Mouse (Mus musculus) gastrocnemius, postnatal 14 days (tissue): ENCODE results near the gene Ush2a. TPM values are rescaled to one million over a fixed set of nuclear protein-coding genes. Genes with fewer than 3 reads are reported as not detected.

Source experiments
- DNase-seq: peaks from one replicate; pipeline ENCODE4 v3.0.0; 2021; ENCODE audit warnings: mixed read lengths
- intact Hi-C: fragments of 180-260 bp; cut with DNase I; formaldehyde crosslinking; loops from one replicate; pipeline ENCODE4 v1.15.1; 2025; ENCODE audit warnings: low total_unique reads
- long read RNA-seq, 2 experiments: library from polyadenylated mRNA; stranded (forward); transcript quantifications; one replicate each; pipeline ENCODE4 v2.0.0; 2021
- total RNA-seq, 2 experiments: library from RNA; stranded (reverse); gene quantifications; 2 replicates each; pipeline ENCODE4 v1.2.3; 2021

Ush2a gene
- total RNA-seq, result not detected
- long read RNA-seq, experiment 1, result 0 reads
- long read RNA-seq, experiment 2, result 0 reads

DNA sequence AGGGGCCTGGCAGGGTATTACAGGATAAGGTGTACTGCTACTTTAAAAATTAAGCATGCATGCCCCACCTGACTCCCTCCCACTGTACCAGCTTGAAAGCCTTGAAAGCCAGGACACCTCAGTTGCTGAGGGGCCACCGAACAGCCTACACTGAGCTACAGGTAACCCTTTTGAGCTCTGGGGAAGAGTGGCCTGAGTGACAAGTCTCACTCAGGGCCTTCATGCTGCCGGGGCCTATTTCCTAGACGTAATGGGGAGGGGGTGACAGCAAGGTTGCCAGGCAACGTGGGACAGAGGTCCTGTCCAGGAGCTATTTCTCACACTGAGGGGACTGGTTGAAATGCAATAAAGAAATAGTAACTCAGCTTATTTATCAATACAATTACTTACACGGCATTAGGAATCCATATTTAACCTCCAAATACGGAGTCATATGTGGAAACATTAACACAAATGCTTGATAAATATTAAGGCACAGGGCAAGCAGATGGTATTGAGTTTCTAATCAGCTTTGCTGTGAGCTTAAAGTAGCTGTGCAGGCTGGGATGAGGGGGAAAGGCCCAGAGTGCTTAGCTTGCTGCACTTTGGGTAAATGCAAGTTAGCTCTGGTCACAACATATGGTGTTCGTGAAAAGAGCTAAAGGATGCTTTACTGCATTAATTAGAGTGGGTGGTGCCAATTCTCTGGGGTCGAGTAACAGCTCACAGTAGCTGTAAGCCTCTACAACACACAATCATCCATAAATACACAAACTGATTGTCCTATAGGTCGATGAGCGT, at the start of gene Ush2a:
Gene Ush2a (plus strand): TSS at position 121 of the 780 bp plus-strand sequence.
- DNase-seq, result no peak
- intact Hi-C loops, result no loop called here

DNA sequence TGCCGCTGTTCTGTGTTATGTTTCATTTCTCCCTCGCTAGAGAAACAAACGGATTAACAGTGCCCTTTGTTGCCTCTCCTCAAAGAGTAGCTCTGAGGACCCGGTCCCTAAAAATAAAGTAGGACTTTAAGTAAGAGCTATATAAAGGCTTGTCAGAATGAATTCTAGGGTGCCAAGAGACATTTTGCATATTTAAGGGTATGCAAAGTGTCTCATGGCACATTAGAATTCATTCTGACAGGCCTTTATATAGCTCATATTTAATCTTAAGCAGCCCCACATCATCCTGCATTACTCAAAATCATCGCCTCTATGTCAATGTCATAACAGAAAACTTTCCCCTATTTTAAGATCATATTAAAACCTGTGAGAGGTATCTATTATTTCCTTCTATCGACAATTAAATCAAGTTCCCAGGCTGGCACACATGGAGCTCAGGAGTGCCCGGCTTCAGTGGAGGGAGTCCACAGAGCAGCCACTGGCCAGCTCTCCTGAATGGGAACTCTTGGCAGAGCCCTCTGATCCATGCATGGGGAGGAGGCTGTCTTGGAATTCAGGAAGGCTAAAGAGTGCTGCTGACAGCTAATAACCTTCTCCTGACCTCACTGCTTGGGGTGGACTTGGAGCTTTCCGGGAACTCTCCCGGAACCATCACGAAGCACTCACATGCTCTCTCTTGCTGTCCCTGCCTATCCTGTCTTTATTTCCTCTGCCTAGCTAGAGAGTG, 46.8 kb upstream of the Ush2a start:
- intact Hi-C loops, result no loop called here
- no peak for DNase-seq

DNA sequence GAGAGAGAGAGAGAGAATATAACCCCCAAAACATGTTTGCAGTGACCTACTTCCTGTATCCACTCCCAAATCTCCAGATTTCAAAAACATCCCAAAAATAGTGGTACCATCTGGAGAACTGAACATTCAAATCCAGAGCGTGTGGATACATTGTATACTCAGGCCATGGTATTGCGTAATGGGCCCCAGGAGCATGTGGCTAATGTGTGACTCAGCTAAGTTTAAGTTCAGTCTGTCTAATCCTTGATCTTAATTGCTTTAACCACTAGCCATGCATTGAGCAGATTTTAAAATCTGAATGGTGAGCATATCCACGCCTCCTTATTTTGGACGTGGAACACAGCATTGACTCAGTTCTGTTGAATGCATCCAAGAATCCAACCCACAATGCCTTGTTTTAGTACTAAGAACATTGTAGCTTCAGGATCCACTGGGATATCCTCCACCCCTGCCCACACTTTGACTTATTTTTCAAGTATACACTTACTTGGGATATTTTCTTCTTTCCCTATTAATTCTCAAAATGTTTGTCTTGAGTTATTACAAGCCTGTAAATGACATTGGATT, 40.5 kb upstream of the Ush2a start:
- intact Hi-C loops, result no loop called here
- DNase-seq, result no peak

DNA sequence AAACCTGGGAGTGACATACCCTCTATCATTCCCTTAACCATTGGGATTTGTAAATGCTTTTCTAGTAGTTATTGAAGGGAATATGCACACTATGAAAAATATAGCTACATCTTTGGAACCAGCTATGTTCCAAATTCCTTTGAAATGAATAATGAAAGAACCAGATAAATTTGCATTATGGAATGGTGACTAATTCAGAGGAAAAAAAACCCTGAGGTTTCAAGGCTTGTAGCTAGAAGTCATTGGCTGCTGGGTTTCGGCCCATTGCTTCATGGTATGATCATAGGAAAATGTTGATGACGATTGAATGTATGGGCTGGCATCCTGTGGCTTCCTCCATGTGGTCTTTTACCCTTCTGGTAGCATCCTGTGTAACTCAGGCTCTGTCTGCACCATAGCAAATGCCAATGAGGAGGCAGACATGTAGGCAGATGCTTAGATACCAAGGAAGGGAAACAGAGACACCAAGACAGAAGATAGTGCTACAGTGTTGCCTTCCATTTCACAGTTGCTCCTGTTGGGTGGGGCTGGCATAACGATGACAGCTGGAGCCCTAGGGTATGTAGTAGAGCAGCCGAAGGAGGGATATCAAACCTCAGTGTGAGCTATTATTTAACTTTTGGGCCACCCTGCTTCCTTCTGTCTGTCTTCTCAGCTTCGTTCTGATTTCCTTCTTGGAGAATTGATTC, 28.6 kb upstream of the Ush2a start:
- intact Hi-C loops, result no loop called here
- DNase-seq, result no peak

DNA sequence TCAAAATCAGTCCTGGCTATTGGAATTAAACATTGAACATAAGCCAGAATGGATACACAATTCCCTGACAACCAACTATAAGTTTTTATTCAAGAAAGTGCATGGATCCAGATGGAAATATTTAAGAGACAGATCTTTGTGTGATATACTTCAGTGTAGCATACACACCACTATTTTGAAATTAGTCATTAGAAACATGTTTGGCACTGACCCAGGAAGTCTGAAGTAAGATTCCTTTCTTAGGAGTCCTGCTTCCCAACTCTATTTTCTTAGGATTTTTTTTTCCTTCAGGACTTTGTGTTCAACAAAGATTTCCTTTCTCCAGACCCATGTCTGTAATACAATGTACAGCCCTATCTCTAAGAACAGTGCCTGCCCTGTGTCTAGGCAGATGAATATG, 23.2 kb upstream of the Ush2a start:
- DNase-seq, result no peak
- intact Hi-C loops, result no loop called here

DNA sequence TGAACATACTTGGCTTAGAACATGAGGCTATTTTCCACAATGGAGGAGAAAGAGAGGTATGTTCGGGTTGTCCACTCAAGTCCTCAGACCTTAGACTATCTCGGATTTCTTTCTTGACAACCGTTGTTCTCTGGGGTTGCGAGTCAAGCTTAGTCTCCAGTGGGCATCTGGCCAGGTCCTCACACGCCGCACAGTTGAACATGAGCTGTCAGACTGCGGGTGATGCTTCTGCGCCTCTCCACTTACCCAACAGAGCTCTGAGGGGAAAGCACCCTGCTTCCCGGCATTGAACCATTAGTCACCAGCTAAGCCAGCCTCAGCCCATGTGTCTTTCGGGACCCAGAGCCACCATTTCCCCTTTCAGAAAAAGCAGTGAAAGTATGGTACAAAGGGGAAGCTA, 20.1 kb upstream of the Ush2a start:
- intact Hi-C loops, result no loop called here
- DNase-seq, result no peak

DNA sequence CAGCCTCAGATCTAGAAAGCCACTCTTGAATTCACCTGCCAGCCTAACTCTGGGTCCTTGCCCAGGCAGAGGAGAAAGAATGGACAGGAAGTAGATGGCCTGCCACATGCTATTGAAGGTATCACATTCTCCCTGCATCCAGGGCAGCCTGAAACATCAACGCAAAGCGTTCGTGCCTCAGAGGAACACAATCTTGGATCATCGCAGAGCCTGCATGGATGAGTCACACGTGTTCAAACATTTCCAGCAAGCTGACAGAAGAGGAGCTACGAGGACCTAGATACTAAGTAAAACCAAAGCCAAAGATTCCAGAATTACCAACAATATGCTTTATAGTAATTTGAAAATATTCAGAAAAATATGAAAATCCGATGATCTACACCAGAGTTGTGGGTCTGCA, 4.3 kb upstream of the Ush2a start:
- intact Hi-C loops, result no loop called here
- no peak for DNase-seq

DNA sequence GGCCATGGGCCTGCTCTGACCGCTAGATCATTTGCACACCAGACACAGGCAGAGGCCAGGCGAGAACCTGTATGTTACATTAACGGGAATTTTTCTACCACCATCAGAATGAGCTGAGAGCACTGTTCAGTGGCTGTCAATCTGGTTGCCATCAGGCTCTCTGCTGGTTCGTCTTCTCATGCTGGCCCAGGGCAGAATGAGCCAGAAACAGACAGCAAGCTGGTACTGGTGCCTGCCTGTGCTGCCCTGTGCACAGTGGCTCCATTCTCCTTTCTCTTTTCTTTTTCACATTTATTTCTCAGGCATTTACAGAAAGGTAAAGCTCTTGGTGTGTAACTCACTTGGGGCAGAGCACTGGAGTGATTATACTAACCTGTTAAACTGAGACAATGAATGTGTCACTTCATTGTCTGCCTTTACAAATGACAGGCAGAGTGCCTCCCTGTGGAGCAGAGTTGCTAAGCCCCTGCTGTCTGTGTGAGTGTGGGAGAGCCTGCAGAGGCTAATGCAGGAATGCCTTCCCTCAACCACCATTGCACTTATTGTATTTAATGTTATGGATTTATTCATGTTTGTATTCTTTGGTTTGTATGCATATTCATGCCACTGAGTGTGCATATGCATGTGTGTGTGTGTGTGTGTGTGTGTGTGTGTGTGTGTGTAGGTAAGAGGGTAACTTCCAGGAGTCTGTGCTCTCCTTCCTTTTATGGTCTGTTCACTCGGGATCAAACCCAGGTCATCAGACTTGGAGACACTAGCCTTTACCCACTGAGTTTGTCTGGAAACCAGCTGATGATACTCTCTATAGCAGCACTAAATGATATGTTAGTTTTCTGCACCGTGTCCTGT, 1.3 kb upstream of the Ush2a start:
- intact Hi-C loops, result no loop called here
- no peak for DNase-seq

DNA sequence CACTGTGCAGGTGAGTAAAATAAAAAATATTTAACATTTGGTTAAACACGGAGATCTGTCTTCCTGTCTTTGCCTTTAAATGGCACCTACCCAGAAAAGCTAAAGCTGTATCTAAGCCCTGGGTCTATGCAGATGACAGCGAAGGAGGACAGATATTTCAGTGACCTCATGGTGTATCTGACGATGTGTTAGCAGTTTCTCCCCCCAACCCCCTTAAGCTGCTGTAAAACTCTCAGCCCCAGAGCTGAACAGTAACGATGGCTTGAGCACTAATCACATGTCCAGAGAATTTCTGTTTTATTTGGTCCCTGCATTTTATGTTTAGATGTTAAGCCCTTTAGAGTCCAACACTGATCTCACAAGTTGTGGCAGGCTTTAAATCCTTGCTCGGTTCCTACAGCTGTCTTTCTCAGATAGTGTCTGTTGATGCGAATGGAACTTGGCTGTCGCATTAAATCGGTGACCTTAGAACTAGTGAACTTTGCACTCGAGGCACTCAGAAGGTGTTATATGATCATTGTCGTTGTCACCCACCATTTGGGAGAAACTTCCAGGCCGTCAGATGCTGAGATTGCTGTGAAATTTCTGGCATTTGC, 5.4 kb downstream of the Ush2a start:
- DNase-seq, result no peak
- intact Hi-C loops, result no loop called here

DNA sequence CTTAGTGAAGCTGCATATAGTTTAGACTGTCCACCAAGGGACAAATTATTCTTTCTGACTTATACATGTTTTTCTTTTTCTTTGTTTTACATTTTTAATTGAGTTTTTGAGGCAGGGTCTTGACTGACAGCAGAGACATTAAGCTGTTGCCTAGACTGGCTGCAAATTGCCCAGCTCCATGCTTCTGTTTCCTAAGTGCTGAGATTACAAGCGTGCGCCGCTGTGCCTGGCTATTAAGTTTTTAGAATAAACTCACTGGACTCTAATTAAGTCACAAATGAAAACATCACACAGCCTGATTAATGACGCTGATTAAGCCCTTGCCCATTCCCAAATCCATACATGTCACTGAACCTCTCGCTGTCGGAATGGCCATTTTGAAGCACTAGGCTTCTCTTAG, 7.2 kb downstream of the Ush2a start:
- no peak for DNase-seq
- intact Hi-C loops, result loop anchor here (2.0 kb wide), 1 partner anchor 32 kb away; no protein-coding TSS in a partner anchor

DNA sequence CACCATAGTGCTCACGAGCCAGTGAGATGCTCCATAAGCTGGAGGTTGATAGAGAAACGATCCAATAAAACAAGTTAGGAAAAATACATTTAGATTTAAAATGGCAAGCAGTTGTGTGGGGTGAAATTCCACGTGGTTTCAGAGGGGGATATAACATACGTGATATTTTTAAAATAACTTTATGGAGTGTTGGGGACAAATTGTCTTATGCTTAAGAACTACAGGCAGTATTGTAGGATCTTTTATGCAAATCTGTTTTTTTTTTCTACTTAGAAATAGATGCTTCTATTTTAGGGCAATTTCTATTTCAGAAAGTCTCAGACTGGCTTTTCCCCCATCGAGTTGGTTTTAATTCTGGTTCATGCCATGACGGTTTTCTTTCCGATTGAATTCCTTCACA, 51.5 kb downstream of the Ush2a start:
- DNase-seq, result no peak
- intact Hi-C loops, result no loop called here

DNA sequence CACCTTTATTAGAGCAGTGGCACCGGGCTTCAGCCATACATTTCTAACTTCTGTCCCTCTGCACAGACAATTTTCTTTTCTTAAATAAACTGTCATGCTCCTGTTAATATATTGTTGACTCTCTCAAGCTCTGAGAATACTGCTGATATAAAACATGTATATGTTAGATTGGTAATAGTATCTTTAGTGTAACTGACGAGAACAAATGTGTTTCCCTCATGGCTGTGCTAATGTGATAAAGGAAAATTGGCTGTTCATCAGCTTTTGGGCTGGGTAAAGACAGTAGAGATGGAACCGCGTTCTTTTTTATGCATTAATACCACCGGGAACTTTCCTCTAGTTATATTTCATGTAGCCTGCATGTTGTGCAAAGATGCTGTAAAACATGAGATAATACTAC, 54.8 kb downstream of the Ush2a start:
- DNase-seq, result no peak
- intact Hi-C loops, result no loop called here

DNA sequence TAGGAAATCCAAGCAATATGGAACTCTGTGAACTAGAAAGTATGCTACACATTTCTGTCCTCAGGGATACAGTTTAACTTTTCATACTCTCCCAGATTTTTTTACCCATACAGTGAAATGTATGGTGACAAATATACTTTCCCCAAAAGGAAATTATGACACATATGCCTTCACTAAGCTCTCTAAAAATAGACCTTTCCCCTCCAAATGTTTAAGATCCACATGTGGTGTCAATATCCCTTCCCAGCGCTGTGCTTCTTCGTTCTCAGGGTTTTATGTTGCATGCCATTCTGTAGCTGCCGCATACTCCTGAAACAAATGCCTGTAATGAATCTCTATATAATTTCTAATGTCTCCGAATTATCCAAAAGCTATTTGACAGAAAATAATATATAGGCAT, 58.4 kb downstream of the Ush2a start:
- DNase-seq, result no peak
- intact Hi-C loops, result no loop called here

DNA sequence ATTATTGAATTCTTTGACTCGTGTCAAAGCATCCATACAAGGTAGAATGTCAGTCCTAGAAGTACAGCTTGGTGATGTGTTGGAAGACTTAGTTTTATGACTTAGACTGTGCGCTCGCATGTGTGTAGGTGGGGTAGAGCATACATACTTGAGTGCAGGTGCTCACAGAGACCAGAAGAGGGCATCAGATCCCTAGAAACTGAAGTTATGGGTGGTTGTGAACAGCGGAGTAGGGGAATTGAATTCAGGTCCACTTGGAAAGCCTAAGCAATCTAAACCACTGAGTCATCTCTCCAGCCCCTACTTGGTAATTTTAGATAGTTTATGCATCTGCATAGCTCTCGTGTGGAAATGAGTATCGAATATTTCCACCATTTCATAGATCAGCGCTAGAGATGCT, 59.7 kb downstream of the Ush2a start:
- intact Hi-C loops, result no loop called here

DNA sequence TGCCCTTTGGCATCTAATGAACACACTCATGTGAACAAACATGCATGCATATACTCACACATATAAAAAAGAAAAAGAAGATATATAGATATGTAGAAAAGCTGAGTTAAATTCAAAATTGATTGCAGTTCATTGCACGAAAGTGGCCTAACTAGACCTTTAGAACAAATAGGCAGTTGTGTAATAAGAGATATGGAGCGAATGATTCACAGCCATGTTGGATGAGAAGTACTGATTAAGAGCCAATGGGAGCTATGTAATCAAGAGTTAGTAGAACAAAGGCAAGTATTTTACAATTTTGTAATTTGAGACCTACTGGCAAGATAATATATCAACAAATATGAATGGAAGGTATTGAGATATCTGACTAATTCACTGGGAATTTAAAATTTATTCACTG, 68.6 kb downstream of the Ush2a start:
- no peak for DNase-seq
- intact Hi-C loops, result no loop called here

More for the DNA sequence above, 59.7 kb downstream of the Ush2a start:
- DNase-seq, result no peak

DNA sequence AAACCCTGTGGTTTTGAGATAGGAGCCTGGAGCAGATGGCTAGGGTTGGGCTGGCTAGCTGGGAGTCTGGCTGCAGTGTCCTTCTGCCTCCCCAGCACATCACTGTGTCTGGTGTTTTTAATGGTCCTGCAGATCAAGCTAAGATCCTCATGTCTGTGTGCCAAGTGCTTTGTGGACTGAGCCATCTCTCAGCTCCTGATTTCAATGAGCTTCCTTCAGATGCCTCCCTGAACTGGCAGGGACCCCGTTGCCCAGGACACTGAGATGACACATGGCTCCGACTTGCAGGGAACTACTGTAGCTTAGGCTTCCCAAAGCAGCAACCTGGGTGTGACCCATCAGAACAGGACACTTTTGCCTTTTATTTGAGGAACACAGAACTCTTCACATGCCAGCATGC, 72.1 kb downstream of the Ush2a start:
- intact Hi-C loops, result no loop called here
- DNase-seq, result peak; percentile 7

DNA sequence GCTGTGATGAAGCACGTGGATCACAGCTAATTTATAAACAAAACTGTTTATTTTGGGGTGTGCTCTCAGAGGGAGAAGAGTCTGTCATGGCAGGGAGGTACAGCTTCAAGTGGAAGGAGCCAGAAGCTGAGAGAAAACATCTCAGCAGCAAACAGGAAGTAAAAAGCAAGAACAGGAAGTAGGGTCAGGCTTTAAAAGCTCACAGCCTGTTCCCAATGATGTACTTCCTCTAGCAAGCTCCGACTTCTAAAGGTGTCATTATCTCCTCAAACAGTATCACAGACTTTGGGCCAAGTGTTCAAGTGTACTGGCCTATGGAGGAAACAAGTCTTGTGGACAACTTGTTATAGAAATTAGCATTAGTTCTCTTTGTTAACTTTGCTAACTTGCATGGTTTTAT, 85.9 kb downstream of the Ush2a start:
- intact Hi-C loops, result no loop called here
- no peak for DNase-seq

DNA sequence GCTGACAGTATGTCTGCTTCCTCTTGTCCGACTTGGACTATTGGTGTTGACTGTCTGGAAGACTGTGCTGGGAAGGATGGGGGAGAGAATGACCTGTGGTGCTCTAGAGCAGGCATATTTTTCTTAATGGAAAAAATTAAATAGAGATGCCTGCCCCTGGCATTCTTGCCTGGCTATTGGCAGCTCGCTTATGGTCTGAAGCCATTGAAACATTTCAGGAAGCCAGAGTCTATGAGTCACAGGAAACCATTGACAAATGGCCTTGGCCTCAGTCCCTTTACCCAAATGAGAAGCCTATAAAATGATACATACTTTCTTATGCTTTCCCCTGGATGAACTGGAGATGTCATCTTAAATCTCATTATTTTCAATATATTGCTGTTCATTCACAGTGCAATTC, 92.9 kb downstream of the Ush2a start:
- no peak for DNase-seq
- intact Hi-C loops, result no loop called here

DNA sequence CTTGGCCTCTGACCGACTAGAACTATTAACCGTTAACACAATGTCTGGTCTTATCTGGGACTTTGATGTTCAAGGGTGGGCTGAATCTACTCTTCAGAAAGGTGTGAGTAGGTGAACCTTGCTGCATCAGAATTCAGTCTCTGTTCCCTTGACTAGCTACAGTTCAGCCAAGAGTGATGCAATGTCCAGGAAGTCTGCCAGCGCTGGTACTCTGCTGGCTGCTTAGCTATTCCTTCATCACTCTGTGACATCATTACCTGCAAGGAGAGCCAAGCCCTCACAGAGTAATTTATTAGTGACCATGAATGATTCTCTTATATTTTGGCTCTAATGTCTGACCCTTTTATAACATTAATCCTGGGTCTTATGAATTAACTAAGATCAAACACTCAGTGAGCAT, 101.7 kb downstream of the Ush2a start:
- intact Hi-C loops, result no loop called here
- DNase-seq, result no peak
